Mouse (Mus musculus) neural tube, embryonic 12.5 days (tissue): ENCODE data around the gene Stard9. TPM values are rescaled to one million over a fixed set of nuclear protein-coding genes. Genes with fewer than 3 reads are reported as not detected.
"Not testable (repeated sequence)": the region's sequence is repeated elsewhere in the genome, so short reads cannot be mapped to it uniquely, and the experiment has no call there.

Experiments
- ATAC-seq: fragments of 200-750 bp; cut with Nextera tagmentation; 2 replicates; pipeline ENCODE4 v1.8.0; 2017; ENCODE audit warnings: low read depth, mild to moderate bottlenecking, moderate TSS enrichment, moderate library complexity; ENCODE audit not compliant: low FRiP score
- H3K27ac ChIP-seq: fragments of 300-500 bp; sonication (generic); 2 replicates; pipeline ENCODE4 v1.5.1; 2016
- H3K27me3 ChIP-seq: fragments of 300-500 bp; sonication (generic); replicated peaks from 2 replicates; pipeline ENCODE4 v1.6.1; 2016; ENCODE audit warnings: mild to moderate bottlenecking
- H3K36me3 ChIP-seq: fragments of 300-500 bp; sonication (generic); 2 replicates; pipeline ENCODE4 v1.6.1; 2016; ENCODE audit warnings: mild to moderate bottlenecking
- H3K4me1 ChIP-seq: fragments of 300-500 bp; sonication (generic); 2 replicates; pipeline ENCODE4 v1.6.1; 2016
- H3K4me2 ChIP-seq: fragments of 300-500 bp; sonication (generic); replicated peaks from 2 replicates; pipeline ENCODE4 v1.6.1; 2016; ENCODE audit warnings: mild to moderate bottlenecking
- H3K4me3 ChIP-seq: fragments of 300-500 bp; sonication (generic); 2 replicates; pipeline ENCODE4 v1.5.1; 2016
- H3K9ac ChIP-seq: fragments of 300-500 bp; sonication (generic); 2 replicates; pipeline ENCODE4 v1.6.1; 2016; ENCODE audit warnings: mild to moderate bottlenecking
- H3K9me3 ChIP-seq: fragments of 300-500 bp; sonication (generic); 2 replicates; pipeline ENCODE4 v1.6.1; 2016; ENCODE audit warnings: mild to moderate bottlenecking
- WGBS: fragments of 180-500 bp; shearing (Covaris S2); methylation state at CpG from one replicate; pipeline ENCODE4 v1.1.7; 2016; 5-methylcytosine and 5-hydroxymethylcytosine counted together
- polyA plus RNA-seq: library from polyadenylated mRNA; unstranded; fragments of >200 nt; fragmentation: Nextera tagmentation; extraction: Ambion mirVana; gene quantifications from 2 replicates; pipeline ENCODE4 v1.2.1, GENCODE M21; 2016

Gene Stard9
- polyA plus RNA-seq, 1 experiment from 2014 or later, result 4.2 TPM

DNA sequence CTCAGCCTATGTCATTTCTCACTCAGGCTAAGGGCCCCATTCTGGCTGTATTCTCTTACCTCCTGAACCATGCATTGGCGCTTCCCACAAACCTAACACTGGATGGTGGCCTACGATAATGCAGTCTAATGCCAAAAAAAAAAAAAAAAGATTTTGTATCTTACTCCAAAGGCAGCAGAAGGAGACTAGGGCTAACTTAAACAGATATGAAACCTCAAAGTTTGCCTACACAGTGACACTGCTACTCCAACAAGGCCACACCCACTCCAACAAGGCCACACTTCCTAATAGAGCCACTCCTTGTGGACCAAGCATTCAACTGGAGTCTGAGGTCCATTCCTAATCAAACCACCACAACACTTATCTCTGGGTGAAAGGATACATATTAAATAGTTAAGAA is 27.8 kb downstream of the Stard9 start:
- Histone ChIP-seq H3K9me3 (no peaks in the 10 kb centered on the region), H3K9ac (no peak overlapping the region), H3K4me2 (no peak overlapping the region), H3K4me3 (no peak overlapping the region), H3K27me3 (no peaks in the 10 kb centered on the region), H3K27ac (no peak overlapping the region), H3K4me1 (no peaks in the 10 kb centered on the region), H3K36me3 (no peaks in the 10 kb centered on the region)
- WGBS, result 98% methylated on average over 2 of the region's 2 CpGs
- ATAC-seq, result no peak

DNA sequence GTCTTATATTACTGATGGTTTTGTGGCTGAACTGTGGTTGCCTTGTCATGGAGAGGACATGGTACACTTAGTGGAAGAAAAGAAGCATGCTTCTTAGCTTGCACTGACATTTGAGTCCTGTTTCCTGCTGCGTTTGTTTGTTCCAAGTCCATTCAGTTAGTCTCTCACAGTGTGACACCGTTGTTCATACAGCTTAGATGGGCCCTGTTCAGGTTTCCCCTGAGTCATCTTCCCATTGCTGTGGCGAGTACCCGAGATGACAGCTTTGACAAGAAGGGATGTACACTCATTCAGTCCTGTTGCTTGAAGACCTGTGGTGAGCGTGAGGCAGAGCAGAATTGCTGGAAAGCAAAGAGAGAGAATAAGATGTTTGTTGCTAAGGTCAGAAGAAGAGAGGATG is 29.6 kb downstream of the Stard9 start:
- Histone ChIP-seq H3K4me2 (no peak overlapping the region), H3K9me3 (no peaks in the 10 kb centered on the region), H3K36me3 (no peaks in the 10 kb centered on the region), H3K27me3 (no peaks in the 10 kb centered on the region), H3K27ac (no peak overlapping the region), H3K4me3 (no peak overlapping the region), H3K9ac (no peak overlapping the region), H3K4me1 (no peaks in the 10 kb centered on the region)
- WGBS, result 72% methylated on average over 5 of the region's 5 CpGs
- no peak for ATAC-seq

DNA sequence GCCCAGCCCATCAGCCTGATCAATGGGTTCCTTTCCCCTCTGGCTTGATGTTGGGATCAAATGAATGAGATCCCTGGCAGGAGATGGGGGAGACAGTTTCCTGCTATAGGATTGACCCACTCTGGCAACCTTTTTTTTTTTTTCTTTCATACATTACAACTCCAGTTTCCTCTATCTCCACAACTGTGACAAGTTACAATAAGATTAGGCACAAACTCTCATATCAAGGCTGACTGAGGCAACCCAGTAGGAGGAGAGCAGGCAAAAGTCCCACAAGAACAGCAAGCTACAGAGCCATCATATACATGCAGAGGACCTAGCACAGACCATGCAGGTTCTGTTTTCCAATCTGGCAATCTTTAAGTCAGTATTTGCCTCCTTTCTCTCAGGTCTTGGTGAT is 30.4 kb downstream of the Stard9 start:
- Histone ChIP-seq H3K27ac (no peak overlapping the region), H3K27me3 (no peaks in the 10 kb centered on the region), H3K4me1 (no peaks in the 10 kb centered on the region), H3K4me3 (no peak overlapping the region), H3K36me3 (no peaks in the 10 kb centered on the region), H3K4me2 (no peak overlapping the region), H3K9me3 (no peaks in the 10 kb centered on the region), H3K9ac (no peak overlapping the region)
- no peak for ATAC-seq

DNA sequence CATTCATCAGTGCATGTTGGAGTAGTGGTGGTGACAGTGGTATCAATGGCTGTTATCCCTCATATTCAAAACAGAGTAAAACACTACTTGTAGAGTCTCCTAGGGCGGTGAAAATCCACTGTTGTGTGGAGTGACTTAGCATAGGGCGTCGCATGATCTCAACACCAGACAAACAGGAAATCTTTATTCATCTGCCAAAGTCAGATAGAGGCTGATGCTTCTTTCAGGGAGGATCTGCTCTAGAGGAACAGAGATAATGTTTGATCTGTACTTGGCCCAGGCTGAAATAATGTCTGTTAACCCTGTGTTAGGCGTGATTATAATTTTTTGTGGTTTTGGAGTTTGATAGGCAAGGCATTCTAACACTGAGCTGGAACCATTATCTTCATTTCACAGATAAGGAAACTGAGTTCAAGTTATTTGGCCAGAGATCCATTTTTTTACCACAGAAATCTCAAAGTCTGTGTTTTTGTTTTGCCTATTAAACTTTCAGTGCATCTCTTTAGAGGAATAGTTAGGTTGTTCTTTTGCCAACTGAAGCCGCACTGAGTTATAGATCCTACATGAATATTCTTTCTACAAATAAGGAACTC is 31.7 kb downstream of the Stard9 start:
- WGBS, result 90% methylated on average over 5 of the region's 5 CpGs

DNA sequence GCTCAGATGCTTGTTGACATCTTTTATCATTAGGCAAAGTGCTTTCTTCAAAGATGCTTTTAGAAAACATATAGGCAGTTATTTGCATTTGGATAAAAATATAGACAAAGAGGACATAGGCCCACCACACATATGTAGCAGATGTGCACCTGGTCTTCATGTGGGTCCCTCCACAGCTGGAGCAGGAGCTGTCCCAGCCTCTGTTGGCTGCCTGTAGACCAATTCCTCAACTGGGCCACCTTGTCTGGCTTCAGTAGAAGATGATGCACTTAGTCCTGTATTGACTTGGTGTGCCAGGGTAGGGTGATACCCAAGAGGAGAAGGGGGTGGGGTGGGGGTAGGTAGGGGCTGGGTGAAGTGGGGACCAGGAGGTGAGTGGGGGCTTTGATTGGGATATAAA is 33.8 kb downstream of the Stard9 start:
- H3K4me3 ChIP-seq, result no peak overlapping the region
- no peak overlapping the region for H3K4me2 ChIP-seq
- ATAC-seq, result no peak
- no peak overlapping the region for H3K9ac ChIP-seq
- no peaks in the 10 kb centered on the region for H3K27me3 ChIP-seq
- no peaks in the 10 kb centered on the region for H3K9me3 ChIP-seq
- H3K27ac ChIP-seq, result no peak overlapping the region
- H3K36me3 ChIP-seq, result peaks cover 5% of the 10 kb centered on the region; the same call in 1 of the 2 replicates
- no peaks in the 10 kb centered on the region for H3K4me1 ChIP-seq

More for the DNA sequence above, 31.7 kb downstream of the Stard9 start:
- H3K9ac ChIP-seq, result no peak overlapping the region
- no peaks in the 10 kb centered on the region for H3K36me3 ChIP-seq
- no peaks in the 10 kb centered on the region for H3K9me3 ChIP-seq
- no peak for ATAC-seq
- no peaks in the 10 kb centered on the region for H3K4me1 ChIP-seq
- no peaks in the 10 kb centered on the region for H3K27me3 ChIP-seq
- H3K27ac ChIP-seq, result no peak overlapping the region
- no peak overlapping the region for H3K4me2 ChIP-seq
- H3K4me3 ChIP-seq, result no peak overlapping the region

DNA sequence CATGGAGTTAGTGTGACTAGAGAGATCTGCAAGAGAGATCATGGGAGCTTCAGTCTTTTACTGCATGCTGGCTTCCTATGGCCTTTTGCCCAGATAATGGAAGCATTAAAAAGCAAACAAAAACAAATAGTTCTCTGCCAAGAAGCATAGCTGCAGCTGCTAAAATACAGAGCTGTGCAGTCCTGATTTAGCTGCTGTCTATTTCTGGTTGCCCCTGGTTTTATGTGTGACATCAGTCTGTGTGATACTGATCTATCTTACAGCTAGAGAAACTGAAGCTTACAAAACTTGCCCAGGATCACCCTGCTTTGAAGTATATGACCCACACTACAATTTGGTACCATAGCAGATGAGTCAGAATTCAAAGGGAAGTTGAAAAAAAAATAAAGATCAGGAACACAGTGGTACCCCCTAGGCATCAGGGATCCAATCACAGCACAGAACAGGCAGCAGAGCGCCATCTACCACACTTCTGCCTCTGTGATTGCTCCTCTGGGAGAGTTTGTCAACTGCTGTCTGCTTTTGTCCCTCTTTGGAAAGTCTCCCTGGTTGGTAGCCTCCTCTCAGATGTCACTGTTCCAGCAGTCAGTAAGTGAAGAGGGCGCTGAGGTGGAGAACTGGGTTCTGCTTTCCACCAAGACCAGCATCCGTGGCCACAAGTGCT is 34.7 kb downstream of the Stard9 start:
- Histone ChIP-seq H3K9ac (no peak overlapping the region), H3K36me3 (peaks cover 5% of the 10 kb centered on the region; the same call in 1 of the 2 replicates), H3K9me3 (no peaks in the 10 kb centered on the region), H3K4me1 (no peaks in the 10 kb centered on the region), H3K27ac (no peak overlapping the region), H3K4me2 (no peak overlapping the region), H3K4me3 (no peak overlapping the region), H3K27me3 (no peaks in the 10 kb centered on the region)
- ATAC-seq, result no peak
- 74% methylated on average over 3 of the region's 3 CpGs for WGBS

DNA sequence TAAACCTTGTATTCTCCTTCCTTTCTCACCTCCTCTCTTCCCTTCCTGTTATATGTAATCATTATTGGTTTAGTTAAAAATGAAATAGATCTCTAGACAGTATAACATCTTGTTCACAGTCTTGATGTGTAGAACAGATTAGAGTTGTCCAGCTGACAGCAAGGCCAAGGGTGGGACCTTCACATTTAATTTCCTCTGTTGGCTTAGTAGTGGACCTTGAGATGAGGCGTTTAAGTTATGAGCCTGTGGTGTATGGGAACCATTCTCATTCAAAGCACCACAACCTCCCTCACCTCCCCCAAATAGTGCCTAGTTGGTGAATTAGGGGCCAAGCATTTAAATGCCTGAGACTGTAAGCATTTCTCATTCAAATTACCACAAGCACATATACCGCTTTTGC is 38.5 kb downstream of the Stard9 start:
- H3K27me3 ChIP-seq, result no peaks in the 10 kb centered on the region
- ATAC-seq, result no peak

DNA sequence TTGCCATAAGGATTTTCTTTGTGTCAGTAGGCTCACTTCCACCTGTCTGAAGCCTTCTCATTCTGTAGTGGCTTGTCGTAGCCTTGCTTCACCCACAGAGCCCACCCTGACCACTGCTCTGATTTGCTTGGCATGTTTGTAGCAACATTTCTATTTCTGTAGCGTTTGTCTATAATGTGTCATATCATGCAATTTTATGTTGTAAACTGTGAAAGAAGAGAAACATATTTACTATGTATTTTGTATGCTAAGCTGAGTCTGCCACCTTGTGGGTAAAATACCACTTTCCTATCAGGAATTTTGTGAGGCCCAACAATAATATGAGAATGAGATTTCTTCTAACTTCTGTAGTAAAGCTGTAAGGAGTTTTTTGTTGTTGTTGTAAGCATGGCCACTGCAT is 41.3 kb downstream of the Stard9 start:
- WGBS, result 93% methylated on average over 2 of the region's 2 CpGs
- Histone ChIP-seq H3K9me3 (no peaks in the 10 kb centered on the region), H3K27ac (no peak overlapping the region), H3K36me3 (peaks cover 5% of the 10 kb centered on the region; the same call in 1 of the 2 replicates), H3K4me2 (no peak overlapping the region), H3K4me1 (no peaks in the 10 kb centered on the region), H3K9ac (no peak overlapping the region), H3K27me3 (no peaks in the 10 kb centered on the region), H3K4me3 (no peak overlapping the region)
- no peak for ATAC-seq

More for the DNA sequence above, 38.5 kb downstream of the Stard9 start:
- no peak overlapping the region for H3K27ac ChIP-seq
- H3K9me3 ChIP-seq, result no peaks in the 10 kb centered on the region
- no peak overlapping the region for H3K9ac ChIP-seq
- H3K36me3 ChIP-seq, result peaks cover 5% of the 10 kb centered on the region; the same call in 1 of the 2 replicates
- no peak overlapping the region for H3K4me3 ChIP-seq
- no peaks in the 10 kb centered on the region for H3K4me1 ChIP-seq
- H3K4me2 ChIP-seq, result no peak overlapping the region
- 83% methylated on average over 2 of the region's 2 CpGs for WGBS

DNA sequence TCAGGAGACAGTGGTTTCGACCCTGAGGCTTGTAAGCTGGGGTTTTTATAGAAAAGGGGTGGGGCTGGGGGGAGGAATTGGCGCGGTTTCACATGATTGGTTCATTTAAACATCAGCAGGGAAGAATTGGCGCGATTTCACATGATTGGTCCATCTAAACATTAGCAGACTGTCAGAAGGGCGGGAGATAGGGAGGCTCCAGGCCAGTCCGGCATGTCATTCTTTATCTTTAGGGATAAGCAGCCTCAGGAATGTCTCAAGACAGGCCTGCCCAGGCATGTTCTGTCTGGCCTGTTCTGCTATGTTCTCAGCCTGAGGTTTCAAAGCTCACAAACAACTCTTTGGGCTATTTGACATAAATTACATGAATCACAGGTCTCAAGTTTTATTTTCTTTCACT is 52.2 kb downstream of the Stard9 start:
- WGBS, result 91% methylated on average over 7 of the region's 7 CpGs
- not testable (repeated sequence) for H3K4me3 ChIP-seq, H3K9me3 ChIP-seq, H3K36me3 ChIP-seq, H3K4me2 ChIP-seq, ATAC-seq, H3K9ac ChIP-seq, H3K27ac ChIP-seq, H3K4me1 ChIP-seq, H3K27me3 ChIP-seq

DNA sequence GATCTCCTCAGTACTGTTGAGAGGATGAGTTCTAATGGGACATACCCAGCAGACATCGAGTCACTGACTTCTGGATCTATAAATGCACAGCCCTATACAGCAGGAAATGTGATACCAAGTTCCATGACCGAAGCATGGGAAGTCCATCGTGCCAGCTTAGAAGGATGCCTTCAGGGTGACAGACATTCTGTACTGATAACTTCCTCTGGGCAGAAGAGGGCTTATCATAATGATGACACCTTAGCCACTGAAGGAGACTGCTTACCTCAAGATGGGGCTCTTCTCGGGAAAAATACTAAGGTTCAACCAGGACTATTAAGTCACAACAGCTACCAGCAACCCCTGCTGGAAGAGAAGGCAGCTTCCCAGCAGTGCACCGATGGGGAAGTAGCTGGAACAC is 68.8 kb downstream of the Stard9 start:
- Histone ChIP-seq H3K4me3 (no peak overlapping the region), H3K4me1 (no peaks in the 10 kb centered on the region), H3K36me3 (peaks cover 38% of the 10 kb centered on the region), H3K27me3 (no peaks in the 10 kb centered on the region), H3K27ac (no peak overlapping the region), H3K9ac (no peak overlapping the region), H3K9me3 (no peaks in the 10 kb centered on the region), H3K4me2 (no peak overlapping the region)
- ATAC-seq, result no peak
- 81% methylated on average over 5 of the region's 5 CpGs for WGBS

DNA sequence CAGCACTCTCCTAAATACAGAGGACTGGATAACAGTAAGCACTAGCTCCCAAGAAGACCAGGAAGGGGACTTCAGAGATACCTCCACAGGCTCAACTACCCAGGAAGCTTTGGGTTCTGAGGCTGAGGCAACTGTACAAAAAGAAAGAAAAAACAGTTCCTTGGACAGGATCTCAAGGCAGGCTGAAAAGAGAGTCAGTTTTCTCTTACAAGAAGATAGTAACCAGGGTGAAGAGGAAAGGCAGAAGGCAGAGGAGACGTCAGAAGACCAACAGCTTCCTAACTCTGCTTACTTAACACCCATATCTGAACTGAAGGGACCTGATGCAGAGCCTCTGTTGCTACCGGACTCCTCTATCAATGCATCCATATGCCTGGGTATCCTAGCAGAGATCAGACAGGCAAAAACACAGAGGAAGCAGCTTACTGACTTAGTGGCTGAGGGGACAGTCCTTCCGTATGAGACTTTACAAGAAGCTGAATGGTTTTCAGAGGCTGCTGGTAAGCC is 71.5 kb downstream of the Stard9 start:
- 91% methylated on average over 3 of the region's 3 CpGs for WGBS
- Histone ChIP-seq H3K27ac (no peak overlapping the region), H3K9me3 (no peaks in the 10 kb centered on the region), H3K36me3 (peaks cover 34% of the 10 kb centered on the region), H3K9ac (no peak overlapping the region), H3K4me3 (no peak overlapping the region), H3K4me1 (no peaks in the 10 kb centered on the region), H3K4me2 (no peak overlapping the region), H3K27me3 (no peaks in the 10 kb centered on the region)
- no peak for ATAC-seq

DNA sequence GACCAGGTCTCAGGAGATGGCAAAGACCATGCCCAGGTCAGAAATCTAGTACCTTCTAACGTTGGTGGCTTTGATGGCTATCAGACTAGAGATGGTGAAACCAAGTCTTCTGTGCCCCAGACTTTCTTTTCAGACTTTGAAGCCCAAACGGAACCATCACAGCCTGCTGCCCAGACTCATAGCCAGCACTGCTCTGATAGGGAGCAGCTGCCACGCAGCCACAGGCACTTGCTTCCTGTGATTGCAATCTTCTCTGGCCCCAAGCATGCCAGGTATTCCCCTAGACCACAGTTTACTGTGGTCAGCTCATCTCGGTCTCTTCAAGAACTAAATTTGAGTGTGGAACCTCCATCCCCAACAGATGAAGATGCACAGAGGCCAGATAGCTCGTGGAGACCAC is 73.8 kb downstream of the Stard9 start:
- no peaks in the 10 kb centered on the region for H3K9me3 ChIP-seq
- H3K27me3 ChIP-seq, result no peaks in the 10 kb centered on the region
- H3K4me1 ChIP-seq, result no peaks in the 10 kb centered on the region
- H3K36me3 ChIP-seq, result peaks cover 22% of the 10 kb centered on the region
- H3K9ac ChIP-seq, result no peak overlapping the region
- no peak for ATAC-seq
- H3K27ac ChIP-seq, result no peak overlapping the region
- no peak overlapping the region for H3K4me2 ChIP-seq
- WGBS, result 76% methylated on average over 5 of the region's 5 CpGs
- H3K4me3 ChIP-seq, result no peak overlapping the region

DNA sequence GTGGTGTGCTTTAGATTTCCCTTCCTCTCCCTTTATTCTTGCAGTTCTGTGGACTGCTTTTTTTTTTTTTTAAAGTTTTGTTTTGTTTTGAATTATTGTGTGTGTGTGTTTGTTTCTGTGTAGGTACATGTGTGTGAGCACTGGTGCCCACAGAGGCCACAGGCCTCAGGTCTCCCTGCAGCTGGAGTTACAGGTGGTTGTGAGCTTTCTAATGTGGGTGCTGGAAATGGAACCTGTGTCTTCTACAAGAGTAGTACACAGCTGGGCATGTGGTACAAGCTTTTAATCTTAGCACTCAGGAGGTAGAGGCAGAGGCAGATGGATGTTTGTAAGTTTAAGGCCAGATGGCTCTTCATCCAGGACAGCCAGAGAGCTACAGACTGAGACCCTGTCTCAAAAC is 78.1 kb downstream of the Stard9 start:
- H3K9me3 ChIP-seq, result no peaks in the 10 kb centered on the region
- H3K27ac ChIP-seq, result no peak overlapping the region
- no peaks in the 10 kb centered on the region for H3K4me1 ChIP-seq
- no peak overlapping the region for H3K4me3 ChIP-seq
- no peak overlapping the region for H3K4me2 ChIP-seq
- ATAC-seq, result no peak
- peaks cover 13% of the 10 kb centered on the region for H3K36me3 ChIP-seq
- no peaks in the 10 kb centered on the region for H3K27me3 ChIP-seq
- H3K9ac ChIP-seq, result no peak overlapping the region
